Mouse (Mus musculus) kidney, adult 2 months (tissue): ENCODE data around the gene Cog5.

ENCODE experiments used
- CTCF ChIP-seq: fragments of 200-500 bp; conservative IDR thresholded peaks from 2 replicates; pipeline ENCODE4 v1.5.1; 2011; ENCODE audit warnings: low read depth, mild to moderate bottlenecking, control low read depth, low read length, moderate library complexity, mixed read lengths; ENCODE audit not compliant: insufficient read depth, insufficient read length
- POLR2A ChIP-seq: fragments of 200-500 bp; IDR thresholded peaks from one replicate; pipeline ENCODE4 v1.6.1; 2011; ENCODE audit warnings: low read depth, low read length, control low read depth

GRCm38 (mm10) chr12:31854039-31854438, 199.4 kb downstream of the Cog5 start:
- TF ChIP-seq POLR2A, result no peak
- TF ChIP-seq CTCF, result no peak
